Mouse (Mus musculus) stomach, postnatal 0 days (tissue): ENCODE data around the gene G6pc3.

Experiments
- CTCF ChIP-seq: IDR thresholded peaks from 2 replicates; pipeline ENCODE4 v1.5.1; 2016; ENCODE audit warnings: antibody characterized with exemption, low read depth, mild to moderate bottlenecking, moderate library complexity
- EP300 ChIP-seq: optimal IDR thresholded peaks from 2 replicates; pipeline ENCODE3; 2016; ENCODE audit warnings: antibody characterized with exemption

GRCm38 (mm10) chr11:102146531-102146930 is 42.9 kb upstream of the G6pc3 start:
- TF ChIP-seq CTCF, result no peak
- no peak for TF ChIP-seq EP300
